Mouse (Mus musculus): ENCODE measurements at regions not wholly inside any gene's neighbourhood (a gene's known extent, or its start where the extent isn't known, plus 50 kb on each side); places are given as distances from the start of the nearest gene placed in this dataset.

GRCm38 (mm10) chr3:149252144-149252543 lies 261.8 kb upstream of the Adgrl2 start:
- TF ChIP-seq CTCF (IDR thresholded peaks at IDR 0.05; ENCODE audit: low read depth, low read length), result no peak
- no peak for TF ChIP-seq GATA1 (IDR thresholded peaks at IDR 0.05; ENCODE audit: borderline replicate concordance, low read length)
- TF ChIP-seq POLR2AphosphoS5 (IDR thresholded peaks at IDR 0.05; ENCODE audit: insufficient replicate concordance, low read depth, low read length), result no peak
- no peak for TF ChIP-seq GATA2 (IDR thresholded peaks at IDR 0.05; ENCODE audit: borderline replicate concordance, low read depth, low read length)
